Mouse (Mus musculus): ENCODE results near the gene Gm49416.

GRCm38 (mm10) chr19:8875031-8875430, 13.7 kb upstream of the Gm49416 start:
- TF ChIP-seq MAX (IDR thresholded peaks at IDR 0.05) = no peak
- TF ChIP-seq CTCF (IDR thresholded peaks at IDR 0.05; ENCODE audit: control insufficient read depth, insufficient read depth, insufficient read length) = no peak

Measured in C2C12 (cell line).